Mouse (Mus musculus) testis, adult 2 months (tissue): ENCODE results near the gene Cldn22.

ENCODE experiments used
- CTCF ChIP-seq: fragments of 200-500 bp; IDR thresholded peaks from 2 replicates; pipeline ENCODE4 v1.5.1; 2012; ENCODE audit warnings: low read depth, mild to moderate bottlenecking, inconsistent platforms, low read length, moderate library complexity; ENCODE audit not compliant: control insufficient read depth, insufficient read depth, insufficient replicate concordance
- POLR2A ChIP-seq: fragments of 200-500 bp; IDR thresholded peaks from 2 replicates; pipeline ENCODE4 v1.6.1; 2012; ENCODE audit warnings: low read depth, mild to moderate bottlenecking, inconsistent platforms, low read length, moderate library complexity; ENCODE audit not compliant: control insufficient read depth

GRCm38 (mm10) chr8:47843063-47843462 lies 18.8 kb downstream of the Cldn22 start:
- no peak for TF ChIP-seq CTCF
- TF ChIP-seq POLR2A = no peak
